Mouse (Mus musculus): ENCODE measurements around the gene Lcp1. TPM values are rescaled to one million over a fixed set of nuclear protein-coding genes. Genes with fewer than 3 reads are reported as not detected.

The Lcp1 gene
- polyA plus RNA-seq, 1 experiment from 2014 or later = 23.4 TPM

- H3K4me2 ChIP-seq (replicated peaks; ENCODE audit: low read depth, low read length) = no peak overlapping the region
- H3K36me3 ChIP-seq (ENCODE audit: insufficient read depth, low read length) = no peaks in the 10 kb centered on the region
- H3K4me1 ChIP-seq (ENCODE audit: insufficient read depth, low read length) = no peaks in the 10 kb centered on the region
- ATAC-seq (ENCODE audit: low FRiP score, low TSS enrichment) = no peak
- H3K27ac ChIP-seq (ENCODE audit: low read length) = no peak overlapping the region
- 75% methylated on average over 4 of the region's 4 CpGs for WGBS
- no peaks in the 10 kb centered on the region for H3K9me3 ChIP-seq (ENCODE audit: low read length)
- no peaks in the 10 kb centered on the region for H3K27me3 ChIP-seq (ENCODE audit: insufficient read depth, low read length)
- H3K4me3 ChIP-seq (ENCODE audit: low read length) = no peak overlapping the region
- no peak overlapping the region for H3K9ac ChIP-seq (replicated peaks; ENCODE audit: low read length)
Measured at GRCm38 (mm10) chr14:75182378-75182777, 51.5 kb downstream of the Lcp1 start.

- 76% methylated on average over 5 of the region's 5 CpGs for WGBS
- Histone ChIP-seq H3K4me3 (ENCODE audit: low read length) (no peak overlapping the region), H3K36me3 (ENCODE audit: insufficient read depth, low read length) (no peaks in the 10 kb centered on the region), H3K27me3 (ENCODE audit: insufficient read depth, low read length) (no peaks in the 10 kb centered on the region), H3K27ac (ENCODE audit: low read length) (no peak overlapping the region), H3K4me1 (ENCODE audit: insufficient read depth, low read length) (no peaks in the 10 kb centered on the region), H3K9ac (replicated peaks; ENCODE audit: low read length) (no peak overlapping the region), H3K4me2 (replicated peaks; ENCODE audit: low read depth, low read length) (no peak overlapping the region), H3K9me3 (ENCODE audit: low read length) (no peaks in the 10 kb centered on the region)
- ATAC-seq (ENCODE audit: low FRiP score, low TSS enrichment) = no peak
Measured at GRCm38 (mm10) chr14:75182831-75183230, 51.9 kb downstream of the Lcp1 start.

GRCm38 (mm10) chr14:75184069-75184790 is 53.3 kb downstream of the Lcp1 start:
- no peaks in the 10 kb centered on the region for H3K9me3 ChIP-seq (ENCODE audit: low read length)
- H3K27me3 ChIP-seq (ENCODE audit: insufficient read depth, low read length) = no peaks in the 10 kb centered on the region
- H3K4me2 ChIP-seq (replicated peaks; ENCODE audit: low read depth, low read length) = no peak overlapping the region
- 86% methylated on average over 4 of the region's 4 CpGs for WGBS
- H3K36me3 ChIP-seq (ENCODE audit: insufficient read depth, low read length) = no peaks in the 10 kb centered on the region
- H3K4me1 ChIP-seq (ENCODE audit: insufficient read depth, low read length) = no peaks in the 10 kb centered on the region
- no peak overlapping the region for H3K9ac ChIP-seq (replicated peaks; ENCODE audit: low read length)
- no peak overlapping the region for H3K27ac ChIP-seq (ENCODE audit: low read length)
- no peak for ATAC-seq (ENCODE audit: low FRiP score, low TSS enrichment)
- H3K4me3 ChIP-seq (ENCODE audit: low read length) = no peak overlapping the region

GRCm38 (mm10) chr14:75185796-75186594 is 55.1 kb downstream of the Lcp1 start:
- 72% methylated on average over 5 of the region's 5 CpGs for WGBS
- no peak for ATAC-seq (ENCODE audit: low FRiP score, low TSS enrichment)
- Histone ChIP-seq H3K4me3 (ENCODE audit: low read length) (no peak overlapping the region), H3K36me3 (ENCODE audit: insufficient read depth, low read length) (no peaks in the 10 kb centered on the region), H3K27me3 (ENCODE audit: insufficient read depth, low read length) (no peaks in the 10 kb centered on the region), H3K27ac (ENCODE audit: low read length) (no peak overlapping the region), H3K9ac (replicated peaks; ENCODE audit: low read length) (no peak overlapping the region), H3K4me1 (ENCODE audit: insufficient read depth, low read length) (no peaks in the 10 kb centered on the region), H3K9me3 (ENCODE audit: low read length) (no peaks in the 10 kb centered on the region), H3K4me2 (replicated peaks; ENCODE audit: low read depth, low read length) (no peak overlapping the region)

- Histone ChIP-seq H3K27me3 (ENCODE audit: insufficient read depth, low read length) (no peaks in the 10 kb centered on the region), H3K4me1 (ENCODE audit: insufficient read depth, low read length) (no peaks in the 10 kb centered on the region), H3K9me3 (ENCODE audit: low read length) (no peaks in the 10 kb centered on the region), H3K9ac (replicated peaks; ENCODE audit: low read length) (no peak overlapping the region), H3K4me3 (ENCODE audit: low read length) (no peak overlapping the region), H3K36me3 (ENCODE audit: insufficient read depth, low read length) (no peaks in the 10 kb centered on the region), H3K4me2 (replicated peaks; ENCODE audit: low read depth, low read length) (no peak overlapping the region), H3K27ac (ENCODE audit: low read length) (no peak overlapping the region)
- 89% methylated on average over 8 of the region's 8 CpGs for WGBS
- ATAC-seq (ENCODE audit: low FRiP score, low TSS enrichment) = no peak
Measured at GRCm38 (mm10) chr14:75186858-75187415, 56.0 kb downstream of the Lcp1 start.

- no peaks in the 10 kb centered on the region for H3K36me3 ChIP-seq (ENCODE audit: insufficient read depth, low read length)
- no peak overlapping the region for H3K9ac ChIP-seq (replicated peaks; ENCODE audit: low read length)
- no peaks in the 10 kb centered on the region for H3K27me3 ChIP-seq (ENCODE audit: insufficient read depth, low read length)
- no peak overlapping the region for H3K4me2 ChIP-seq (replicated peaks; ENCODE audit: low read depth, low read length)
- no peak for ATAC-seq (ENCODE audit: low FRiP score, low TSS enrichment)
- no peak overlapping the region for H3K27ac ChIP-seq (ENCODE audit: low read length)
- WGBS = 71% methylated on average over 6 of the region's 6 CpGs
- H3K4me3 ChIP-seq (ENCODE audit: low read length) = no peak overlapping the region
- H3K9me3 ChIP-seq (ENCODE audit: low read length) = no peaks in the 10 kb centered on the region
- H3K4me1 ChIP-seq (ENCODE audit: insufficient read depth, low read length) = no peaks in the 10 kb centered on the region
Measured at GRCm38 (mm10) chr14:75188521-75188920, 57.6 kb downstream of the Lcp1 start.

GRCm38 (mm10) chr14:75189031-75189430 is 58.1 kb downstream of the Lcp1 start:
- no peaks in the 10 kb centered on the region for H3K9me3 ChIP-seq (ENCODE audit: low read length)
- no peaks in the 10 kb centered on the region for H3K27me3 ChIP-seq (ENCODE audit: insufficient read depth, low read length)
- 77% methylated on average over 4 of the region's 4 CpGs for WGBS
- H3K36me3 ChIP-seq (ENCODE audit: insufficient read depth, low read length) = no peaks in the 10 kb centered on the region
- no peak overlapping the region for H3K4me2 ChIP-seq (replicated peaks; ENCODE audit: low read depth, low read length)
- no peak overlapping the region for H3K4me3 ChIP-seq (ENCODE audit: low read length)
- ATAC-seq (ENCODE audit: low FRiP score, low TSS enrichment) = no peak
- no peak overlapping the region for H3K27ac ChIP-seq (ENCODE audit: low read length)
- H3K9ac ChIP-seq (replicated peaks; ENCODE audit: low read length) = no peak overlapping the region
- no peaks in the 10 kb centered on the region for H3K4me1 ChIP-seq (ENCODE audit: insufficient read depth, low read length)

GRCm38 (mm10) chr14:75190683-75191082 is 59.8 kb downstream of the Lcp1 start:
- 77% methylated on average over 4 of the region's 4 CpGs for WGBS
- Histone ChIP-seq H3K9me3 (ENCODE audit: low read length) (no peaks in the 10 kb centered on the region), H3K27me3 (ENCODE audit: insufficient read depth, low read length) (no peaks in the 10 kb centered on the region), H3K9ac (replicated peaks; ENCODE audit: low read length) (no peak overlapping the region), H3K4me3 (ENCODE audit: low read length) (no peak overlapping the region), H3K27ac (ENCODE audit: low read length) (no peak overlapping the region), H3K36me3 (ENCODE audit: insufficient read depth, low read length) (no peaks in the 10 kb centered on the region), H3K4me1 (ENCODE audit: insufficient read depth, low read length) (no peaks in the 10 kb centered on the region), H3K4me2 (replicated peaks; ENCODE audit: low read depth, low read length) (no peak overlapping the region)
- no peak for ATAC-seq (ENCODE audit: low FRiP score, low TSS enrichment)

GRCm38 (mm10) chr14:75192427-75192826 is 61.5 kb downstream of the Lcp1 start:
- no peaks in the 10 kb centered on the region for H3K9me3 ChIP-seq (ENCODE audit: low read length)
- ATAC-seq (ENCODE audit: low FRiP score, low TSS enrichment) = no peak
- 69% methylated on average over 10 of the region's 10 CpGs for whole genome bisulfite sequencing
- H3K9ac ChIP-seq (replicated peaks; ENCODE audit: low read length) = no peak overlapping the region
- no peaks in the 10 kb centered on the region for H3K4me1 ChIP-seq (ENCODE audit: insufficient read depth, low read length)
- H3K4me3 ChIP-seq (ENCODE audit: low read length) = no peak overlapping the region
- no peaks in the 10 kb centered on the region for H3K36me3 ChIP-seq (ENCODE audit: insufficient read depth, low read length)
- H3K27me3 ChIP-seq (ENCODE audit: insufficient read depth, low read length) = no peaks in the 10 kb centered on the region
- no peak overlapping the region for H3K4me2 ChIP-seq (replicated peaks; ENCODE audit: low read depth, low read length)
- H3K27ac ChIP-seq (ENCODE audit: low read length) = no peak overlapping the region

- Histone ChIP-seq H3K27ac (ENCODE audit: low read length) (no peak overlapping the region), H3K36me3 (ENCODE audit: insufficient read depth, low read length) (no peaks in the 10 kb centered on the region), H3K4me3 (ENCODE audit: low read length) (no peak overlapping the region), H3K4me1 (ENCODE audit: insufficient read depth, low read length) (no peaks in the 10 kb centered on the region), H3K9ac (replicated peaks; ENCODE audit: low read length) (no peak overlapping the region), H3K9me3 (ENCODE audit: low read length) (no peaks in the 10 kb centered on the region), H3K4me2 (replicated peaks; ENCODE audit: low read depth, low read length) (no peak overlapping the region), H3K27me3 (ENCODE audit: insufficient read depth, low read length) (no peaks in the 10 kb centered on the region)
- ATAC-seq (ENCODE audit: low FRiP score, low TSS enrichment) = no peak
- WGBS = 62% methylated on average over 10 of the region's 10 CpGs
Measured at GRCm38 (mm10) chr14:75192858-75193257, 62.0 kb downstream of the Lcp1 start.

Data from kidney, embryonic 16.5 days (tissue).